Mouse (Mus musculus) liver, adult 2 months (tissue): ENCODE measurements around the gene Rpl35a. TPM values are rescaled to one million over a fixed set of nuclear protein-coding genes. Genes with fewer than 3 reads are reported as not detected.
A peak's percentile ranks its signal among the peaks of the same experiment; 100 is the strongest.
"Not testable (repeated sequence)": the region's sequence is repeated elsewhere in the genome, so short reads cannot be mapped to it uniquely, and the experiment has no call there.

Experiments used
- DNase-seq: peaks from one replicate; pipeline ENCODE4 v3.0.0-alpha.2; 2011; ENCODE audit warnings: low read depth, low spot score; ENCODE audit errors: extremely low read depth
- H3K27ac ChIP-seq: fragments of 200-500 bp; replicated peaks from 2 replicates; pipeline ENCODE4 v1.5.1; 2012; ENCODE audit warnings: low read depth, mild to moderate bottlenecking, control low read depth, inconsistent platforms, low read length; ENCODE audit not compliant: insufficient read depth
- H3K27me3 ChIP-seq: fragments of 200-500 bp; 2 replicates; pipeline ENCODE4 v1.6.1; 2012; ENCODE audit warnings: mild to moderate bottlenecking, moderate library complexity, low read length, inconsistent platforms; ENCODE audit not compliant: control insufficient read depth, insufficient read depth
- H3K36me3 ChIP-seq: fragments of 200-500 bp; 2 replicates; pipeline ENCODE4 v1.6.1; 2012; ENCODE audit warnings: low read length, inconsistent platforms; ENCODE audit not compliant: control insufficient read depth, insufficient read depth
- H3K4me1 ChIP-seq: fragments of 200-500 bp; 2 replicates; pipeline ENCODE4 v1.6.1; 2011; ENCODE audit warnings: low read length; ENCODE audit not compliant: control insufficient read depth, insufficient read depth
- H3K4me3 ChIP-seq: fragments of 200-500 bp; 2 replicates; pipeline ENCODE4 v1.5.1; 2011; ENCODE audit warnings: low read depth, mild to moderate bottlenecking, control low read depth, low read length, moderate library complexity; ENCODE audit not compliant: insufficient read depth
- H3K79me2 ChIP-seq: fragments of 200-500 bp; 2 replicates; pipeline ENCODE4 v1.6.1; 2012; ENCODE audit warnings: inconsistent platforms, mild to moderate bottlenecking, low read length, moderate library complexity; ENCODE audit not compliant: control insufficient read depth, insufficient read depth
- H3K9ac ChIP-seq: fragments of 200-500 bp; 2 replicates; pipeline ENCODE4 v1.6.1; 2012; ENCODE audit warnings: low read depth, mild to moderate bottlenecking, control low read depth, inconsistent platforms, low read length
- CTCF ChIP-seq: fragments of 200-500 bp; IDR thresholded peaks from 2 replicates; pipeline ENCODE4 v1.5.1; 2011; ENCODE audit warnings: low read depth, low read length, control low read depth
- POLR2A ChIP-seq: fragments of 200-500 bp; IDR thresholded peaks from 2 replicates; pipeline ENCODE4 v1.6.1; 2011; ENCODE audit warnings: low read length, control low read depth; ENCODE audit not compliant: insufficient read depth; ENCODE audit errors: extremely low read depth
- WGBS: fragments of 180-500 bp; shearing (Covaris S2); methylation state at CpG from one replicate; pipeline ENCODE4 v1.1.7; 2018; 5-methylcytosine and 5-hydroxymethylcytosine counted together
- polyA plus RNA-seq: library from polyadenylated mRNA; depleted of rRNA; stranded (reverse); fragments of >200 nt; gene quantifications from 2 replicates; pipeline ENCODE4 v1.2.3, GENCODE M21; 2012
- total RNA-seq: library from RNA; depleted of rRNA; stranded (reverse); fragments of >200 nt; gene quantifications from 2 replicates; pipeline ENCODE4 v1.2.3, GENCODE M21; 2014

Rpl35a gene
- total and polyA plus RNA-seq, 2 experiments, result 111 to 805 TPM

- peak; percentile 76 for DNase-seq
- WGBS, result under 1% methylated on average over 24 of the region's 24 CpGs
- Histone ChIP-seq H3K36me3 (peaks cover 16% of the 10 kb centered on the region), H3K9ac (peak overlapping the region; percentile 94), H3K4me1 (peaks cover 20% of the 10 kb centered on the region), H3K79me2 (peaks cover 3% of the 10 kb centered on the region; the same call in 1 of the 2 replicates), H3K27ac (peak overlapping the region; percentile 89), H3K27me3 (no peaks in the 10 kb centered on the region), H3K4me3 (peak overlapping the region; percentile 94)
- TF ChIP-seq CTCF (no peak), POLR2A (no peak)
These were observed 533 bp downstream of the Rpl35a start for GRCm38 (mm10) chr16:33056786-33057185.

- Histone ChIP-seq H3K9ac (peak overlapping the region; percentile 72), H3K79me2 (peaks cover 3% of the 10 kb centered on the region; the same call in 1 of the 2 replicates), H3K4me3 (peak overlapping the region; percentile 94), H3K36me3 (peaks cover 16% of the 10 kb centered on the region), H3K27ac (peak overlapping the region; percentile 82), H3K4me1 (peaks cover 22% of the 10 kb centered on the region), H3K27me3 (no peaks in the 10 kb centered on the region)
- peak; percentile 62 for DNase-seq
- 18% methylated on average over 16 of the region's 16 CpGs for WGBS
- TF ChIP-seq CTCF, result no peak
- no peak for TF ChIP-seq POLR2A
These were observed 1.8 kb downstream of the Rpl35a start for GRCm38 (mm10) chr16:33058033-33058432.

DNA sequence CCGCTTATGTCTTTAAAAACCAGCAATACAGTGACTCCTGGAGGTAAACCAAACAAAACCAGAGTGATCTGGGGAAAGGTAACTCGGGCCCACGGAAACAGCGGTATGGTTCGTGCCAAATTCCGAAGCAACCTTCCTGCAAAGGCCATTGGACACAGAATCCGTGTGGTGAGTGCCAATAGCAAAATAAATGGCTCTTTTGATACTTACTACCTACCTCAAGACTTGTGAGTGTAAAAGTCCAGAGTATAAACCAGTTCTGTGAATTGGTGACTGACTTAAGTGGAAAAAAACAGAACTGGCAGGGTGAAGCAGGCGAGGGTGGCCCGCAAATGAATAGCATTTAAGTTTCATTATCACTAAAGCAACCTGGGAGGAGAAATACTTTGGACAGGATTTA, 2.4 kb downstream of the Rpl35a start:
- whole genome bisulfite sequencing, result 26% methylated on average over 9 of the region's 9 CpGs
- Histone ChIP-seq H3K36me3 (peaks cover 16% of the 10 kb centered on the region), H3K4me1 (peaks cover 27% of the 10 kb centered on the region), H3K27ac (peak overlapping the region; percentile 82), H3K9ac (peak overlapping the region; percentile 21; the same call in 1 of the 2 replicates)
- H3K79me2 ChIP-seq, H3K27me3 ChIP-seq, H3K4me3 ChIP-seq: not testable (repeated sequence)
- DNase-seq, result peak; percentile 77

DNA sequence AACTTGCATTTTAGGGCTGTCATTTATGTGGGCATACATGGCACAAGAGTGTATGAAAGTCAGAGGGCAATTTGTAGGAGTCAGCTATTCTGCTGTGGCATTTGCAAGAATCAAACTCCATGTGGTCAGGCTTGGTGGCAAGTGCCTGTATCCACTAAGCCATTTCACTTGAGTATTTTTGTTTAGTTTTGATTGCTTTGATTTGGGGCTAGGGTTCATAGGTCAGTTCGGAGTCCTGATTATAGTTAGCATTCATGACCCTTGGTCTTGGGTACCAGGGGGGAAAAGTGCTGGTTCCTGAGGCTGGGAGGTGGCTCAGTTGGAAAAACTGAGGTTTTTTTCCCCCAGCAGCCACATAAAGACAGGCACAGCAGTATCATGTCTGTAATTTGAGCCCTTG, 3.2 kb downstream of the Rpl35a start:
- Histone ChIP-seq H3K36me3 (peaks cover 16% of the 10 kb centered on the region), H3K4me1 (peaks cover 28% of the 10 kb centered on the region), H3K27me3 (no peaks in the 10 kb centered on the region), H3K9ac (peak overlapping the region; percentile 59; the same call in 1 of the 2 replicates), H3K79me2 (peaks cover 3% of the 10 kb centered on the region; the same call in 1 of the 2 replicates), H3K27ac (peak overlapping the region; percentile 82), H3K4me3 (no peak overlapping the region)
- 16% methylated on average over 1 of the region's 1 CpGs for whole genome bisulfite sequencing
- DNase-seq, result peak; percentile 91
- no peak for TF ChIP-seq CTCF
- TF ChIP-seq POLR2A, result no peak

DNA sequence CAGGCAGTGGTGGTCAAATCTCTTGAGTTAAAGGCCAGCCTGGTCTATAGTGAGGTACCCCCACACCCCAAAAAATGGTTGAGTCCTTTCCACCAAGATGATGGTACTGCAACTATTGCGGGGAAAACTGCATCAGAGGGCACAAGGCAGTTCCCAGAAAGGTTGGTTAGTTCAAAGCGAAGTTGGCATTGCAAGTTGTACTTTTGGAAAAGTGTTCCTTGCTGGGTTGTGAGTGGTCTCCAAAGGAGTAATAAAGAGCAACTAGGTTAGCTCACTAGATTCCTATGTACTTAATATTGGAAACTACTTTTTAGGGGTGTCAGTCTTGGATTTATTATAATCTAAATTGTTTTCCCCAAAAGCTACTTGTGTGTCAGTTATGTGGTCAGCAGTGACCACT, 4.7 kb downstream of the Rpl35a start:
- WGBS, result 77% methylated on average over 2 of the region's 2 CpGs
- DNase-seq, result no peak
- H3K4me1 ChIP-seq, result peaks cover 27% of the 10 kb centered on the region

GRCm38 (mm10) chr16:33061400-33061799, 5.1 kb downstream of the Rpl35a start:
- Histone ChIP-seq H3K4me3 (no peak overlapping the region), H3K79me2 (peaks cover 3% of the 10 kb centered on the region; the same call in 1 of the 2 replicates), H3K4me1 (peaks cover 27% of the 10 kb centered on the region), H3K27me3 (no peaks in the 10 kb centered on the region), H3K27ac (peak overlapping the region; percentile 80), H3K9ac (peak overlapping the region; percentile 15; the same call in 1 of the 2 replicates), H3K36me3 (peaks cover 16% of the 10 kb centered on the region)
- no peak for DNase-seq
- WGBS, result 58% methylated on average over 11 of the region's 11 CpGs
- TF ChIP-seq POLR2A (no peak), CTCF (no peak)

More for the DNA sequence above, 4.7 kb downstream of the Rpl35a start:
- Histone ChIP-seq H3K9ac (no peak overlapping the region), H3K27me3 (no peaks in the 10 kb centered on the region), H3K4me3 (no peak overlapping the region), H3K79me2 (peaks cover 3% of the 10 kb centered on the region; the same call in 1 of the 2 replicates), H3K36me3 (peaks cover 16% of the 10 kb centered on the region), H3K27ac (no peak overlapping the region)
- TF ChIP-seq POLR2A (no peak), CTCF (no peak)
